17 mouse cellular contexts compared by ENCODE assay signal in genomic region chr12:24536390-24536789, GRCm38 (mm10). TPM values are rescaled to one million over a fixed set of nuclear protein-coding genes. Genes with fewer than 3 reads are reported as not detected.
DNase-seq lines count a peak whose midpoint lies in the region; ATAC-seq and TF ChIP-seq lines count a peak whose summit lies in the region.
"Had no signal": no experiment of that assay in that cellular context is flagged by ENCODE, and none has a peak within 500 bp of the region (broad histone marks: within the 10 kb centered on the region; RNA-seq: fewer than 3 reads in every experiment).

No protein-coding gene starts in this region.

- intact Hi-C loops in gastrocnemius, adult 2 months (cut with DNase I), result loop anchor here (2.0 kb wide), 1 partner anchor 18 kb away; no protein-coding TSS in a partner anchor
- intact Hi-C loops in gastrocnemius, postnatal 14 days (cut with DNase I; ENCODE audit: low total_unique reads), result no loop called here

- TF ChIP-seq CTCF in gastrocnemius, adult 2 months (IDR thresholded peaks at IDR 0.05), result no peak

- ATAC-seq in common myeloid progenitor, adult 5-6 weeks (replicated peaks; ENCODE audit: low read depth, poor library complexity, severe bottlenecking), result 0 out of 2 replicates have a peak, but pooled peaks have one; percentile 65
- ATAC-seq in megakaryocyte, adult 5-6 weeks (ENCODE audit: poor library complexity, severe bottlenecking), result peak; percentile 66

- no peak for DNase-seq in gastrocnemius, adult 2 months
- no peak for DNase-seq in gastrocnemius, postnatal 14 days
- peak; percentile 7 for DNase-seq in lung, postnatal 10 days
- no peak for DNase-seq in lung, postnatal 14 days
- no peak for DNase-seq in frontal cortex, postnatal 36 days (ENCODE audit: low spot score in 2 of 2)
- no peak for DNase-seq in frontal cortex, adult 2 months (ENCODE audit: extremely low spot score in 1 of 2, low spot score in 1 of 2)
- DNase-seq: cerebellum, adult 9-10 months; gastrocnemius, postnatal 36 days; kidney, adult 11 months; layer of hippocampus, adult 9-11 months; midbrain, embryonic 14.5 days; right cerebral cortex, adult 18-20 months; thymus, adult 18-20 months had no signal

- no peak overlapping the region for H3K4me3 ChIP-seq in gastrocnemius, adult 2 months
- H3K4me3 ChIP-seq: forebrain, embryonic 12.5 days; neural tube, embryonic 12.5 days had no signal

- peak overlapping the region; percentile 31; the same call in 1 of the 2 replicates for H3K27ac ChIP-seq in gastrocnemius, adult 2 months
- H3K27ac ChIP-seq: neural tube, embryonic 12.5 days had no signal

RNA-seq across cellular contexts. Expression of gene Grhl1, which starts 35.7 kb away (rescaled TPM):
- under 1 TPM; 0.17 to 0.59 TPM for total RNA-seq in gastrocnemius, adult 2 months (2021)
- total RNA-seq in gastrocnemius, postnatal 14 days (2021), result under 1 TPM; 0.16 to 0.22 TPM
- 0.59 TPM in 1 of 2 replicates, not detected in the other for total RNA-seq in common myeloid progenitor, adult 5-6 weeks (2017)
- 0.22 and 0.52 TPM in 2 replicates for total RNA-seq in megakaryocyte, adult 5-6 weeks (2015)
- 0.37 and 0.57 TPM in 2 replicates for total RNA-seq in megakaryocyte, adult 5-6 weeks (2017)
- 9.8 and 12.3 TPM in 2 replicates for polyA plus RNA-seq in frontal cortex, adult 2 months (2012; rRNA removed)

RNA-seq across cellular contexts. Expression of gene Taf1b, which starts 38.2 kb away (rescaled TPM):
- total RNA-seq in gastrocnemius, adult 2 months (2021), result 1 to 10 TPM; 7.2 to 8.9 TPM
- total RNA-seq in gastrocnemius, postnatal 14 days (2021), result 1 to 10 TPM; 6.4 to 6.9 TPM
- 43.9 and 45.0 TPM in 2 replicates for total RNA-seq in common myeloid progenitor, adult 5-6 weeks (2017)
- total RNA-seq in megakaryocyte, adult 5-6 weeks (2015), result 29.2 and 32.6 TPM in 2 replicates
- total RNA-seq in megakaryocyte, adult 5-6 weeks (2017), result 36.5 and 47.2 TPM in 2 replicates
- 20.1 and 23.7 TPM in 2 replicates for polyA plus RNA-seq in frontal cortex, adult 2 months (2012; rRNA removed)
